Comparison of ENCODE assay signal across 25 mouse cellular contexts in the genomic region with DNA sequence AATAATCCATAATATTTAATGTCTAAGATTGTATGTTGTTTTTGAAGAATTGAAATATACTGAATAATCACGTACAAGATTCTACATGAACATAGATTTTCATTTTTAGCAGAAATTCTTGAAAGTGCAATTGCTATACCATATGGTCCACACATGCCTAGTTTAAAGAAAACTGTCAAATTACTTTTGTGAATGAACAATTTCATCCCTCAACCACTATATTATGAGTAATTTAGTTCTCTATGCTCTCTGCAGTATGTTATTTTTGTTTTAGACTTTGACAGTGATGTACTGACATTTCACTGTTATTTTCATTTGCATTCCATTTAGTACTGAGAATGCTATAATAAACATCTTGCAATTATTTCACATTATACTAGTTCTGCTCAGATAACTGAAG.
DNase-seq lines count a peak whose midpoint lies in the region; ATAC-seq and TF ChIP-seq lines count a peak whose summit lies in the region.
"Had no signal": no experiment of that assay in that cellular context is flagged by ENCODE, and none has a peak within 500 bp of the region (broad histone marks: within the 10 kb centered on the region; RNA-seq: fewer than 3 reads in every experiment).

No protein-coding gene starts in this region.

- 84% methylated on average over 1 of the region's 1 CpGs for WGBS in forebrain, embryonic 13.5 days
- WGBS in forebrain, embryonic 10.5 days: 87% methylated on average over 1 of the region's 1 CpGs
- 66% methylated on average over 1 of the region's 1 CpGs for WGBS in kidney, postnatal 0 days
- WGBS in forebrain, postnatal 0 days: 53% methylated on average over 1 of the region's 1 CpGs

- no peak for TF ChIP-seq CTCF in kidney, postnatal 0 days (IDR thresholded peaks at IDR 0.05; ENCODE audit: low read depth)
- TF ChIP-seq CTCF in forebrain, postnatal 0 days (IDR thresholded peaks at IDR 0.05; ENCODE audit: low read depth): no peak

- H3K4me3 ChIP-seq in forebrain, embryonic 13.5 days: no peak overlapping the region
- H3K4me3 ChIP-seq in forebrain, embryonic 10.5 days: no peak overlapping the region
- no peak overlapping the region for H3K4me3 ChIP-seq in kidney, postnatal 0 days (replicated peaks; ENCODE audit: low read depth, low read length)
- H3K4me3 ChIP-seq in forebrain, postnatal 0 days (ENCODE audit: low read depth, low read length): no peak overlapping the region
- H3K4me3 ChIP-seq: embryonic facial prominence, embryonic 10.5 days; embryonic facial prominence, embryonic 13.5 days; erythroblast, embryonic 14.5 days; gastrocnemius, adult 2 months; hindbrain, embryonic 12.5 days; hindbrain, embryonic 15.5 days; intestine, embryonic 15.5 days had no signal

- no peaks in the 10 kb centered on the region for H3K36me3 ChIP-seq in forebrain, embryonic 13.5 days (ENCODE audit: poor library complexity, severe bottlenecking)
- H3K36me3 ChIP-seq in forebrain, embryonic 10.5 days (replicated peaks): no peaks in the 10 kb centered on the region
- no peaks in the 10 kb centered on the region for H3K36me3 ChIP-seq in kidney, postnatal 0 days (ENCODE audit: insufficient read depth, low read length)
- H3K36me3 ChIP-seq in forebrain, postnatal 0 days (ENCODE audit: insufficient read depth): no peaks in the 10 kb centered on the region
- H3K36me3 ChIP-seq: embryonic facial prominence, embryonic 10.5 days; embryonic facial prominence, embryonic 13.5 days; hindbrain, embryonic 12.5 days; hindbrain, embryonic 15.5 days; intestine, embryonic 15.5 days had no signal

- no peak for DNase-seq in forebrain, embryonic 10.5 days (ENCODE audit: extremely low spot score, low spot score)
- peak; percentile 9 for DNase-seq in kidney, postnatal 0 days (ENCODE audit: low spot score)
- no peak for DNase-seq in kidney, postnatal 14 days
- no peak for DNase-seq in forebrain, postnatal 0 days
- no peak for DNase-seq in ovary, postnatal 14 days (ENCODE audit: low spot score)
- DNase-seq: adrenal gland, adult 8-10 months; adrenal gland, postnatal 25 days; cerebellum, adult 11-12 months; cerebellum, adult 8-10 months; cerebellum, postnatal 10 days; cerebellum, postnatal 36 days; embryo, embryonic 11 days; gastrocnemius, adult 2 months; gastrocnemius, postnatal 14 days; heart, adult 11 months; kidney, adult 11 months had no signal

- no peak overlapping the region for H3K4me2 ChIP-seq in forebrain, embryonic 13.5 days
- no peak overlapping the region for H3K4me2 ChIP-seq in kidney, postnatal 0 days (ENCODE audit: low read length)
- no peak overlapping the region for H3K4me2 ChIP-seq in forebrain, postnatal 0 days (ENCODE audit: low read depth)
- H3K4me2 ChIP-seq: embryonic facial prominence, embryonic 13.5 days; heart, embryonic 11.5 days; hindbrain, embryonic 12.5 days; hindbrain, embryonic 15.5 days; intestine, embryonic 15.5 days had no signal

- no peak overlapping the region for H3K27ac ChIP-seq in forebrain, embryonic 13.5 days
- H3K27ac ChIP-seq in forebrain, embryonic 10.5 days: no peak overlapping the region
- H3K27ac ChIP-seq in kidney, postnatal 0 days: no peak overlapping the region
- H3K27ac ChIP-seq in forebrain, postnatal 0 days (ENCODE audit: low read depth, low read length): no peak overlapping the region
- H3K27ac ChIP-seq: embryonic facial prominence, embryonic 10.5 days; embryonic facial prominence, embryonic 13.5 days; gastrocnemius, adult 2 months; hindbrain, embryonic 12.5 days; hindbrain, embryonic 15.5 days; intestine, embryonic 15.5 days had no signal

- peak; percentile 48; the same call in 1 of the 2 replicates for ATAC-seq in forebrain, embryonic 13.5 days
- no peak for ATAC-seq in kidney, postnatal 0 days (replicated peaks; ENCODE audit: low FRiP score, low read depth)
- ATAC-seq in forebrain, postnatal 0 days: peak; percentile 69
- ATAC-seq: activated CD4-positive, CD25-positive, alpha-beta regulatory T cell, adult 4 months; intestine, embryonic 15.5 days had no signal

- no peak overlapping the region for H3K9ac ChIP-seq in forebrain, embryonic 13.5 days
- no peak overlapping the region for H3K9ac ChIP-seq in kidney, postnatal 0 days (ENCODE audit: low read depth, low read length)
- H3K9ac ChIP-seq in forebrain, postnatal 0 days: no peak overlapping the region
- H3K9ac ChIP-seq: embryonic facial prominence, embryonic 13.5 days; hindbrain, embryonic 12.5 days; hindbrain, embryonic 15.5 days; intestine, embryonic 15.5 days had no signal

- no peaks in the 10 kb centered on the region for H3K27me3 ChIP-seq in forebrain, embryonic 13.5 days
- H3K27me3 ChIP-seq in forebrain, embryonic 10.5 days (ENCODE audit: poor library complexity, severe bottlenecking): no peaks in the 10 kb centered on the region
- no peaks in the 10 kb centered on the region for H3K27me3 ChIP-seq in kidney, postnatal 0 days (ENCODE audit: insufficient read depth, low read length)
- H3K27me3 ChIP-seq in forebrain, postnatal 0 days (ENCODE audit: insufficient read depth, low read length): no peaks in the 10 kb centered on the region
- H3K27me3 ChIP-seq: embryonic facial prominence, embryonic 13.5 days; hindbrain, embryonic 12.5 days; hindbrain, embryonic 15.5 days; intestine, embryonic 15.5 days had no signal

- H3K9me3 ChIP-seq in forebrain, embryonic 13.5 days (replicated peaks): no peaks in the 10 kb centered on the region
- H3K9me3 ChIP-seq in forebrain, embryonic 10.5 days: no peaks in the 10 kb centered on the region
- no peaks in the 10 kb centered on the region for H3K9me3 ChIP-seq in kidney, postnatal 0 days (replicated peaks; ENCODE audit: low read length)
- no peaks in the 10 kb centered on the region for H3K9me3 ChIP-seq in forebrain, postnatal 0 days (ENCODE audit: low read length)
- H3K9me3 ChIP-seq: embryonic facial prominence, embryonic 10.5 days; embryonic facial prominence, embryonic 13.5 days; hindbrain, embryonic 12.5 days; hindbrain, embryonic 15.5 days; intestine, embryonic 15.5 days had no signal

- H3K4me1 ChIP-seq in forebrain, embryonic 13.5 days: no peaks in the 10 kb centered on the region
- H3K4me1 ChIP-seq in forebrain, embryonic 10.5 days: no peaks in the 10 kb centered on the region
- H3K4me1 ChIP-seq in kidney, postnatal 0 days (replicated peaks; ENCODE audit: insufficient read depth, low read length): no peaks in the 10 kb centered on the region
- no peaks in the 10 kb centered on the region for H3K4me1 ChIP-seq in forebrain, postnatal 0 days (ENCODE audit: insufficient read depth)
- H3K4me1 ChIP-seq: embryonic facial prominence, embryonic 10.5 days; embryonic facial prominence, embryonic 13.5 days; hindbrain, embryonic 12.5 days; hindbrain, embryonic 15.5 days; intestine, embryonic 15.5 days had no signal
